Mouse (Mus musculus) stomach, embryonic 16.5 days (tissue): ENCODE data around the gene 4930453N24Rik. TPM values are rescaled to one million over a fixed set of nuclear protein-coding genes. Genes with fewer than 3 reads are reported as not detected.

ENCODE experiments used
- ATAC-seq: fragments of 200-750 bp; cut with Nextera tagmentation; 2 replicates; pipeline ENCODE4 v1.8.0; 2017; ENCODE audit warnings: moderate number of reproducible peaks, moderate TSS enrichment; ENCODE audit not compliant: insufficient read depth, low FRiP score
- H3K27ac ChIP-seq: fragments of 300-500 bp; sonication (generic); 2 replicates; pipeline ENCODE4 v1.5.1; 2014; ENCODE audit warnings: low read length
- H3K27me3 ChIP-seq: fragments of 300-500 bp; sonication (generic); 2 replicates; pipeline ENCODE4 v1.6.1; 2014; ENCODE audit warnings: low read length, control low read depth, mixed read lengths; ENCODE audit not compliant: control insufficient read depth, insufficient read depth
- H3K36me3 ChIP-seq: fragments of 300-500 bp; sonication (generic); 2 replicates; pipeline ENCODE4 v1.6.1; 2014; ENCODE audit warnings: low read length; ENCODE audit not compliant: control insufficient read depth, insufficient read depth
- H3K4me1 ChIP-seq: fragments of 300-500 bp; sonication (generic); 2 replicates; pipeline ENCODE4 v1.6.1; 2014; ENCODE audit warnings: low read length, control low read depth, mixed read lengths; ENCODE audit not compliant: control insufficient read depth, insufficient read depth
- H3K4me2 ChIP-seq: fragments of 300-500 bp; sonication (generic); 2 replicates; pipeline ENCODE4 v1.6.1; 2014; ENCODE audit warnings: low read depth, low read length, mixed read lengths
- H3K4me3 ChIP-seq: fragments of 300-500 bp; sonication (generic); replicated peaks from 2 replicates; pipeline ENCODE4 v1.5.1; 2014; ENCODE audit warnings: mild to moderate bottlenecking, low read length
- H3K9ac ChIP-seq: fragments of 300-500 bp; sonication (generic); 2 replicates; pipeline ENCODE4 v1.6.1; 2014; ENCODE audit warnings: low read length
- H3K9me3 ChIP-seq: fragments of 300-500 bp; sonication (generic); replicated peaks from 2 replicates; pipeline ENCODE4 v1.6.1; 2016; ENCODE audit warnings: low read length, control low read depth; ENCODE audit not compliant: control insufficient read depth
- WGBS: fragments of 180-500 bp; shearing (Covaris S2); extraction: QIAGEN DNeasy Blood & Tissue Kit; methylation state at CpG from one replicate; pipeline ENCODE4 v1.1.7; 2014; 5-methylcytosine and 5-hydroxymethylcytosine counted together
- polyA plus RNA-seq: library from polyadenylated mRNA; unstranded; fragments of >200 nt; fragmentation: Nextera tagmentation; extraction: Ambion mirVana; gene quantifications from 2 replicates; pipeline ENCODE4 v1.2.1, GENCODE M21; 2015

The 4930453N24Rik gene
- polyA plus RNA-seq: 19.4 and 21.4 TPM in 2 replicates

DNA sequence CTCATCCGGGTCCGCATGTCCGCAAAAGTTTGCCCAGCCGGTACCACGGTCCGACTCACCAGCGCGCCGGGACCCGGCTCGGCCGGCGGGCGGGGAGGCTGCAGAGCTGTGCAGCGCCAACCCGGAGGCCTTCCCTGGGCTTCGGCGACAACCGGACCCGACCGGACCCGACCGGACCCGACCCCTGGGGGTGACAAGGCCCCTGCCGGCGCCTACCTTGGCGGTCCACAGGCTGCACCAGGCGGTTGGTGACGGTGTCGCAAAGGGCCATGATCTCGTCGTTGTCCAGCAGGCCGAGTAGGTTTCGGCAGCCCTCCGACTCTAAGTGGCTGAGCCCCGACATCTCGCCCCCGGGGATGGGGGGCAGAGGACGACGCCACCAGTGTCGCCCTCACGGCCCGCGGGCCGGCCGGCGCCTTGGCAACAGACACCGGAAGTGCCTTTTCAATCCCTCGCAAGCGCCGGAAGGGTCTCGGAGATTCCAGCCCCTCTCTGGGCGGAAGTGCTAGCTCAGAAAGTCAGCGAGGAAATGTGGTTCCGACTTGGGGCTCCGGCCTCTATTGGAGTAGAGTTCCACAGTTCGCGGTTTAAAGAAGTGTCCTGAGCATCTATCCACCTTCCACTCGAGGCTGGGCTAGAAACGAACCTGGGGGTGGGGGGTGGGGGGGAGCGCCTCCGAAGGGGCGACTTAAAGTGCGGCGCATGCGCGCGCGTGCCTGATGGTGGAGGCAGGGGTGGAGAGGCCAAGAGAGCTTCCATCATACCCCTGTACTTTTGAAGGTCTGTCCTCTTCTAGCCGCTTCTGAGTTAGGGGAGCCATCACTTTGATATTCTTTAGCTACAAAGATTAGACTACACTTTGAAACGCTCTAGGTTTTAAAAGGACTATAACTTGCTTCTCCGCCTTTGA is at the start of gene 4930453N24Rik:
Gene 4930453N24Rik (minus strand): TSS at position 641 of the 910 bp plus-strand sequence.
- WGBS: 2% methylated on average over 72 of the region's 72 CpGs
- no peaks in the 10 kb centered on the region for H3K27me3 ChIP-seq
- H3K27ac ChIP-seq: peak within 1 kb of the TSS; percentile 82
- H3K4me3 ChIP-seq: peak within 1 kb of the TSS; percentile 81
- no peaks in the 10 kb centered on the region for H3K4me1 ChIP-seq
- no peaks in the 10 kb centered on the region for H3K9me3 ChIP-seq
- peak within 1 kb of the TSS; percentile 94 for H3K9ac ChIP-seq
- peak; percentile 94 for ATAC-seq
- peak within 1 kb of the TSS; percentile 63 for H3K4me2 ChIP-seq
- peaks cover 4% of the 10 kb centered on the region; the same call in 1 of the 2 replicates for H3K36me3 ChIP-seq

DNA sequence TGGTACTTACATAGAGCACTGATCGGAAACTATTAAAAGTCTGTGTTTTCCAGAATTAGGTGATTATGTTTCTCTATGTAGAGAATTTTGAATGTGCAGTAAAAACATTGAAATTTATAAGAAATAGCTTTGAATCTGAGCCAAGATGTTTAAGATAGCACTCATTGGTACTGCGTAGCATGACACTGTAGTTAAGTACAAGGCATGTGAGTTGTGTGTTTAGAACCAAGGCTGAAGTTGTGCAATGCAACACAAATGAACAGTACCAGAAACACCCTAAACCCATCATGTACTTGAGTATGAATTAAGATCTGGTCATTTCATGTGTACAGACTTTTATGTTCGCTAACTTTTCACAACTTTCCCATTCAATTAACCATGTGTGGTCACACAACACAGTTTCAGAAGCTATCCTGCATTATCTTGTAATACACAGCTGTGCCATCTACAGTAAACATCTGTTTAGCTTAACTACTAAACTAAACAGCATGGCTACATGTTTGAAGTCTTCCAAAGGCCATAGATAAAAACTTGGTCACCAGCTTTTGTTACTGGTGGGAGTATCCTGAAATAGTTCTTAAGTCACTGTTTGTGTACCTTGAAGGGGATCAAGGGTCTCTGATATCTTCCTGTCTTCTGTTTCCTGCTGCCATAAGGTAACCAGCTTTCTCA is 46.3 kb upstream of the 4930453N24Rik start:
- Histone ChIP-seq H3K4me3 (no peak overlapping the region), H3K9me3 (no peaks in the 10 kb centered on the region), H3K27ac (no peak overlapping the region), H3K27me3 (no peaks in the 10 kb centered on the region), H3K4me2 (no peak overlapping the region), H3K4me1 (no peaks in the 10 kb centered on the region), H3K9ac (no peak overlapping the region), H3K36me3 (peaks cover 8% of the 10 kb centered on the region)
- WGBS: 97% methylated on average over 3 of the region's 3 CpGs
- no peak for ATAC-seq

DNA sequence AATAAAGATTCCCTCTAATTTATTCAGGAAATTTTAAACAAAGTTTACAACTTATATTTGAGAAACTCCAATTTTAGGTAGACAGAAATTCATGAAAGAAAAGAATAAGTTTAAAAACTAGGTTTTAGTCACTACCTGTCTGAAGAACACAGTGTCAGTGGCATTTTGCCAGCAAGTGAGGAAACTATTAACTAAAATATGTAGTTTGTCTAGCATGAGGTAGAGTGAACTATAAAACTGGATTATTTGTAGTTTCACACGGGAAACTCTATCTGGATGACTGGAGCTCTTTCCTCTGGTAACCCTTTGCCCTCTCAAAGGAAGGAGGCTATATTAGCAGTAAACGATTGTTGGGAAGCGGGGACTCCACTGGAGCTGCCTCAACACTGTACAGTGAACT is 32.1 kb upstream of the 4930453N24Rik start:
- 62% methylated on average over 3 of the region's 3 CpGs for WGBS
- H3K4me1 ChIP-seq: no peaks in the 10 kb centered on the region
- H3K9me3 ChIP-seq: no peaks in the 10 kb centered on the region
- H3K4me2 ChIP-seq: no peak overlapping the region
- no peaks in the 10 kb centered on the region for H3K27me3 ChIP-seq
- H3K4me3 ChIP-seq: no peak overlapping the region
- peaks cover 5% of the 10 kb centered on the region for H3K36me3 ChIP-seq
- no peak overlapping the region for H3K9ac ChIP-seq
- no peak for ATAC-seq
- no peak overlapping the region for H3K27ac ChIP-seq

DNA sequence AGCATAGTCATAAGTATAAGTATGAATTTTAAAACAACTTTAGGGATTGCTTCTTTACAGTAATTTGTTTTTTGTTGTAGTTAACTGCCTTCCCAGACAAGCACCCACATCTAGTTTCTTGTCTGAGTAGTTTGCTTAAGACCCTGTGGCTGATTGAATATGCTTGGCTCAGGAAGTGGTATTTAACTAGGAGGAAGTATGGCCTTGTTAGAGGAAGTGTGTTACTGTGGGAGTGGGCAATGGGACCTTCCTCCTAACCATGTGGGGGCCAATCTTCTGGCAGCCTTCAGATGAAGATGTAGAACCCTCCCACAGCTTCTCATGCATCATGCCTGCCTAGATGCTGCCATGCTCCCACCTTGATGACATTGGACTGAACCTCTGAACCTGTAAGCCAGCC is 30.7 kb upstream of the 4930453N24Rik start:
- Histone ChIP-seq H3K4me3 (no peak overlapping the region), H3K4me1 (no peaks in the 10 kb centered on the region), H3K27me3 (no peaks in the 10 kb centered on the region), H3K9me3 (no peaks in the 10 kb centered on the region), H3K27ac (no peak overlapping the region), H3K4me2 (no peak overlapping the region), H3K9ac (no peak overlapping the region), H3K36me3 (peaks cover 5% of the 10 kb centered on the region)
- ATAC-seq: no peak

DNA sequence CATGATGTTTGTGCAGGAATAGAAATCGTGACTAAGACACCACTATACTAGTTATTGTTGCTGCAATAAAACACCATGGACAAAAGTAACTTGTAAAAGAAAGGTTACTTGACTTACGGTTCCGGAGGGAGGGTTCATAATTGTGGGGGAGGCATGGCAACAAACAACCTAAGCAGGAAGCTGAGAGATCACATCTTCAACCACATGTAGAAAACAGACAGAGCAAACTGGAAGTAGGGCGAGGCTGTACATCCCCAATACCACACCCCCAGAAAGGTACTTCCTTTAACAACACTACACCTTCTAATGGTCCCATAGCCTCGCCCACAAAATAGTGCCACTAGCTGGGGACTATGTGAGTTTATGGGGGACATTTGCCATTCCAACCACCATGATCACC is 29.4 kb upstream of the 4930453N24Rik start:
- WGBS: 89% methylated on average over 5 of the region's 5 CpGs
- no peak for ATAC-seq

DNA sequence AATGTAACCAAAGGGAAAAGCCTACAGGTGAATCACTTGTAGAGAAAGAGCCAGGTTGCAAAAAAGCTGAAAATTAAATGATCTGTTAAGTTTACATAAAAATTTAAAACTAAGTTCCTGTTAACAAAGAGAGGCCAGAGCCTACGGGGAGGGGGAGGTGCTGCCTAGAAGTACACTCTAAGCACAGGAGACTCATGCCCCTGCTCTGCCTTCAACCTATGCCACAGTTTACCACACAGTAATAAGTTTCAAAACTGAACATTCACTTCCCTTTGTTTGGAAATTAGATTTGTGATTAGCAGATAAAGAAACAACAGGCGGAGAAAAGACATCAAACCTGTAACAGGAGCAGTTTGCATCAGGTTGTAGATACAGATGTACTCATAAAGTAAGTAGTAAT is 23.8 kb upstream of the 4930453N24Rik start:
- Histone ChIP-seq H3K27ac (no peak overlapping the region), H3K9ac (no peak overlapping the region), H3K9me3 (no peaks in the 10 kb centered on the region), H3K36me3 (no peaks in the 10 kb centered on the region), H3K4me3 (no peak overlapping the region), H3K4me2 (no peak overlapping the region), H3K4me1 (no peaks in the 10 kb centered on the region), H3K27me3 (no peaks in the 10 kb centered on the region)
- WGBS: 70% methylated on average over 2 of the region's 2 CpGs
- ATAC-seq: no peak

More for the DNA sequence above, 29.4 kb upstream of the 4930453N24Rik start:
- Histone ChIP-seq H3K4me1 (no peaks in the 10 kb centered on the region), H3K4me3 (no peak overlapping the region), H3K27me3 (no peaks in the 10 kb centered on the region), H3K4me2 (no peak overlapping the region), H3K36me3 (peaks cover 4% of the 10 kb centered on the region), H3K9ac (no peak overlapping the region), H3K9me3 (no peaks in the 10 kb centered on the region), H3K27ac (no peak overlapping the region)

DNA sequence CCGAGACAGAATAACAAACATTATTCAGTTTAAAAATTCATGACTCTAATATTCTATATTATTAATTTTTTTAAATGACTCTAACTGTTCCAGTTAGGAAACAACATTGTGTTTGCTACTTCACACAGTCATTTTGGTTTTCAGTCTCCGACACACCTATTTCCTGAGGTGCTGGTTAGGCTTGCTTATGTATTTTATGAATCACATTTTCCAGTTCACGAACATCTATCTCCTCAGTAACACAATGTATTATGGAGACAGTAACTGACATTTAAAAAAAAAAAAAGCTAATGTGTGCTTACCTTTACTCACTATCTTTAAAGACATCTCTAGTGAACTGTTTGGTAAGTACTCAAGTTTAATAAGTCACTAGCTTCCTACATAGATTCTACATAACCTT is 18.7 kb upstream of the 4930453N24Rik start:
- ATAC-seq: no peak
- WGBS: 92% methylated on average over 3 of the region's 3 CpGs
- H3K4me3 ChIP-seq: no peak overlapping the region
- peaks cover 4% of the 10 kb centered on the region; the same call in 1 of the 2 replicates for H3K36me3 ChIP-seq
- no peak overlapping the region for H3K4me2 ChIP-seq
- no peaks in the 10 kb centered on the region for H3K27me3 ChIP-seq
- no peak overlapping the region for H3K27ac ChIP-seq
- no peaks in the 10 kb centered on the region for H3K9me3 ChIP-seq
- no peaks in the 10 kb centered on the region for H3K4me1 ChIP-seq
- no peak overlapping the region for H3K9ac ChIP-seq

DNA sequence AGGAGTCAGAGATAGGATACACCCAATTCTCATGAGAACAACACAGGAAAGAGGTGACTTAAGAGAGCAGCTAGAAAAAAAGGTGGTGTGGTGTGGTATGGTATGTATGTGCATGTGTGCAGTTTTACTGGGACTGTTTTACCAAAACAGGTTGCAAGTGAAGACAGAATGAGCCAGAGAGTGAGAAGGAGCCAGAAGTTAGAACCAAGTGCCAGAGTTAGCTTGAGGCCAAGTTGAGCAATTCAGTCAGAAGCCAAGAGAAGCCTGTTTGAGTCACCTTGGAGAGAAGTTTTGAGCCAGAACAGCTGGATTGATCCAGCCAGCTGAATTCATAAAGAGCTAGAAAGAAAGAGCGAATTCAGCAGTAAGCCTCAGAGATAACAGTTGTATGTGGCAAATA is 4.6 kb upstream of the 4930453N24Rik start:
- Histone ChIP-seq H3K4me1 (no peaks in the 10 kb centered on the region), H3K36me3 (peaks cover 4% of the 10 kb centered on the region; the same call in 1 of the 2 replicates), H3K4me3 (no peak overlapping the region), H3K9me3 (no peaks in the 10 kb centered on the region), H3K27ac (no peak overlapping the region), H3K9ac (no peak overlapping the region), H3K27me3 (no peaks in the 10 kb centered on the region), H3K4me2 (no peak overlapping the region)
- WGBS: 82% methylated on average over 1 of the region's 1 CpGs
- no peak for ATAC-seq

DNA sequence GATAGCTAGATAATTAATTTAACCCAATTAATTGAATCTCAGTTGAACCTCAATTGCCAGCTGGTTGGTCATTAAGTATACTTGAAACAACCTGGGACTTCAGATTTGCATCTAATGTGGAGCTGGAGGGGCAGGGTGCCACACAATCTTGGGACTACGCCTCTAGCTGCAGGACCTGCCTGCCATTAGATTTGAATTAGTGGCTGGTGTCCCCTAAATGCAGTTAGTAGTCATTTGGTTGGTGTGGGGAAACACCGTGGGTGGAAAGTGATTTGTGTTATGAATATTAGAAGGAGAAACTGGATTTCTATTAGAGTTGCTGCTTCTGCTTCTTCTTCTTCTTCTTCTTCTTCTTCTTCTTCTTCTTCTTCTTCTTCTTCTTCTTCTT is 464 bp upstream of the 4930453N24Rik start:
- peak overlapping the region; percentile 47 for H3K4me2 ChIP-seq
- no peak overlapping the region for H3K27ac ChIP-seq
- H3K9ac ChIP-seq: no peak overlapping the region; the same call in 1 of the 2 replicates
- H3K9me3 ChIP-seq: no peaks in the 10 kb centered on the region
- no peaks in the 10 kb centered on the region for H3K4me1 ChIP-seq
- no peaks in the 10 kb centered on the region for H3K27me3 ChIP-seq
- no peak for ATAC-seq
- H3K36me3 ChIP-seq: no peaks in the 10 kb centered on the region
- peak overlapping the region; percentile 81 for H3K4me3 ChIP-seq
- 87% methylated on average over 2 of the region's 2 CpGs for WGBS
